Mouse (Mus musculus) forebrain, embryonic 16.5 days (tissue): ENCODE results near the gene Mto1. TPM values are rescaled to one million over a fixed set of nuclear protein-coding genes. Genes with fewer than 3 reads are reported as not detected.
"Not testable (repeated sequence)": the region's sequence is repeated elsewhere in the genome, so short reads cannot be mapped to it uniquely, and the experiment has no call there.

ENCODE experiments used
- ATAC-seq: fragments of 200-750 bp; cut with Nextera tagmentation; 2 replicates; pipeline ENCODE4 v1.8.0; 2017; ENCODE audit warnings: mild to moderate bottlenecking, moderate library complexity
- H3K27ac ChIP-seq: fragments of 300-500 bp; sonication (generic); 2 replicates; pipeline ENCODE4 v1.5.1; 2014; ENCODE audit warnings: low read length, control low read depth
- H3K27me3 ChIP-seq: fragments of 300-500 bp; sonication (generic); replicated peaks from 2 replicates; pipeline ENCODE4 v1.6.1; 2014; ENCODE audit warnings: low read length; ENCODE audit not compliant: control insufficient read depth, insufficient read depth
- H3K36me3 ChIP-seq: fragments of 300-500 bp; sonication (generic); 2 replicates; pipeline ENCODE4 v1.6.1; 2014; ENCODE audit not compliant: control insufficient read depth, insufficient read depth
- H3K4me1 ChIP-seq: fragments of 300-500 bp; sonication (generic); replicated peaks from 2 replicates; pipeline ENCODE4 v1.6.1; 2014; ENCODE audit warnings: low read length; ENCODE audit not compliant: control insufficient read depth, insufficient read depth
- H3K4me2 ChIP-seq: fragments of 300-500 bp; sonication (generic); 2 replicates; pipeline ENCODE4 v1.6.1; 2014; ENCODE audit warnings: mild to moderate bottlenecking, low read length, control low read depth
- H3K4me3 ChIP-seq: fragments of 300-500 bp; sonication (generic); replicated peaks from 2 replicates; pipeline ENCODE4 v1.5.1; 2014; ENCODE audit warnings: mild to moderate bottlenecking, low read length, control low read depth
- H3K9ac ChIP-seq: fragments of 300-500 bp; sonication (generic); replicated peaks from 2 replicates; pipeline ENCODE4 v1.6.1; 2014; ENCODE audit warnings: low read depth, low read length, control low read depth
- H3K9me3 ChIP-seq: fragments of 300-500 bp; sonication (generic); 2 replicates; pipeline ENCODE4 v1.6.1; 2016; ENCODE audit warnings: low read length; ENCODE audit not compliant: control insufficient read depth
- WGBS: fragments of 180-500 bp; shearing (Covaris S2); extraction: QIAGEN DNeasy Blood & Tissue Kit; methylation state at CpG from one replicate; pipeline ENCODE4 v1.1.7; 2014; 5-methylcytosine and 5-hydroxymethylcytosine counted together
- polyA plus RNA-seq: library from polyadenylated mRNA; unstranded; fragments of >200 nt; fragmentation: Nextera tagmentation; extraction: Ambion mirVana; gene quantifications from 2 replicates; pipeline ENCODE4 v1.2.1, GENCODE M21; 2015

Mto1 gene
- polyA plus RNA-seq, 1 experiment from 2014 or later, result 30.7 TPM

DNA sequence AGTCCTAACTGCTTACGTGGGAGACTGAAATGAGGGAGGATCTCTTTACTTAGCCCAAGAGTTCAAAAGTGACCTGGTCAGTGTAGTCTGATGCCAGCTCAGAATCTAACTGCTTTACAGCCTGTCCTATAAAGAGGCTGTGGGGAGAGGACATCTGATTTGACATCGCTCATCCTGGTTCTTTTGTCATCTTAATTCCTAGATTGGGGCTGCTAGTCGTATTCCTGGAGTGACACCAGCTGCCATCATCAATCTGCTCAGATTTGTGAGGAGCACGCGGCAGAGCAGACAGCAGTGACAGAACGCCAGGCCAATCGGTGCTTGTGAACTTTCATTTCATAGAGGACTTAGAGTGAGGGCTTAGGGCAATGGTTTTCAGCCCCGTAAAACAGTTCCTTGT, 25.6 kb downstream of the Mto1 start:
- H3K27ac ChIP-seq, result no peak overlapping the region; the same call in 1 of the 2 replicates
- 68% methylated on average over 8 of the region's 8 CpGs for WGBS
- no peak overlapping the region for H3K9ac ChIP-seq
- H3K9me3 ChIP-seq, result no peaks in the 10 kb centered on the region
- H3K27me3 ChIP-seq, result no peaks in the 10 kb centered on the region
- peaks cover 31% of the 10 kb centered on the region for H3K36me3 ChIP-seq
- H3K4me2 ChIP-seq, result no peak overlapping the region
- H3K4me3 ChIP-seq, result no peak overlapping the region
- peaks cover 11% of the 10 kb centered on the region for H3K4me1 ChIP-seq
- ATAC-seq, result no peak

- ATAC-seq, result no peak
- Histone ChIP-seq H3K9me3 (no peaks in the 10 kb centered on the region), H3K36me3 (peaks cover 28% of the 10 kb centered on the region), H3K4me3 (no peak overlapping the region), H3K27me3 (no peaks in the 10 kb centered on the region), H3K4me2 (no peak overlapping the region), H3K9ac (no peak overlapping the region), H3K27ac (no peak overlapping the region), H3K4me1 (peaks cover 18% of the 10 kb centered on the region)
- WGBS, result 84% methylated on average over 2 of the region's 2 CpGs
These were observed 26.3 kb downstream of the Mto1 start for GRCm38 (mm10) chr9:78474270-78474669.

GRCm38 (mm10) chr9:78474771-78475382, 26.9 kb downstream of the Mto1 start:
- no peak for ATAC-seq
- H3K4me3 ChIP-seq, result no peak overlapping the region
- H3K9ac ChIP-seq, result no peak overlapping the region
- H3K9me3 ChIP-seq, result no peaks in the 10 kb centered on the region
- no peak overlapping the region for H3K4me2 ChIP-seq
- H3K4me1 ChIP-seq, result peaks cover 23% of the 10 kb centered on the region
- WGBS, result 84% methylated on average over 5 of the region's 5 CpGs
- no peak overlapping the region for H3K27ac ChIP-seq
- peaks cover 30% of the 10 kb centered on the region for H3K36me3 ChIP-seq
- H3K27me3 ChIP-seq, result no peaks in the 10 kb centered on the region

DNA sequence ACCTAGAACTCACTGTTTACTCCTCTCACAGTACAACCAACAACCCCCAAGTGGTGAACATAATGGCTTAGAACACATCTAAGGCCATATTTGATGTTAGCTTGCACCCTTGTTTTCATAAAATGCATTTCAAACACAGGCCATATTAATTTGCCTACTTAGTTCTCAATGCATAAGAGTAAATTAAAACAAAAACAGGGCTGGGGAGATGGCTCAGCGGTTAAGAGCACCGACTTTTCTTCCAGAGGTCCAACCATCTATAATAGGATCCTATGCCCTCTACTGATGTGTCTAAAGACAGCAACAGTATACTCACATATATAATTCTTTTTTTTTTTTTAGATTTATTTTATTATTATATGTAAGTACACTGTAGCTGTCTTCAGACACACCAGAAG, 27.4 kb downstream of the Mto1 start:
- Histone ChIP-seq H3K27ac (no peak overlapping the region), H3K9ac (no peak overlapping the region), H3K27me3 (no peaks in the 10 kb centered on the region), H3K9me3 (no peaks in the 10 kb centered on the region), H3K36me3 (peaks cover 30% of the 10 kb centered on the region), H3K4me3 (no peak overlapping the region), H3K4me2 (no peak overlapping the region), H3K4me1 (peaks cover 23% of the 10 kb centered on the region)
- 90% methylated on average over 2 of the region's 2 CpGs for WGBS
- no peak for ATAC-seq

DNA sequence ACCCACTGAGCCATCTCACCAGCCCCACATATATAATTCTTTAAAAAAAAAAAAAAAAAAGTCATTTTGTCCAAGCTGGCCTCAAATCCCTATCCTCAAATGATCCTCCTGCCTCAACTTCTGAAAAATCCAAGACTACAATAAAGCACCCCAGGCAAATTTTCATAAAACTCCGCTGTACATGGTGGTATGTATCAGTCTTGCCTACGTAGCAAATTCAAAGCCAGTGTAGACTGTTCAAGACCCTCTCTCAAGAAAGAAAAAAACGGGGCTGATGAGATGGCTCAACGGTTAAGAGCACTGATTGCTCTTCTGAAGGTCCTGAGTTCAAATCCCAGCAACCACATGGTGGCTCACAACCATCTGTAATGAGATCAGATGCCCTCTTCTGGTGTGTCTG, 27.9 kb downstream of the Mto1 start:
- Histone ChIP-seq H3K27ac (no peak overlapping the region), H3K4me2 (no peak overlapping the region), H3K9ac (no peak overlapping the region), H3K27me3 (no peaks in the 10 kb centered on the region), H3K4me1 (peaks cover 23% of the 10 kb centered on the region), H3K4me3 (no peak overlapping the region), H3K36me3 (peaks cover 26% of the 10 kb centered on the region), H3K9me3 (no peaks in the 10 kb centered on the region)
- ATAC-seq, result peak; percentile 8; the same call in 1 of the 2 replicates
- WGBS, result 85% methylated on average over 4 of the region's 4 CpGs

- Histone ChIP-seq H3K4me1 (peaks cover 23% of the 10 kb centered on the region), H3K4me2 (no peak overlapping the region), H3K4me3 (no peak overlapping the region), H3K36me3 (peaks cover 25% of the 10 kb centered on the region), H3K27me3 (no peaks in the 10 kb centered on the region), H3K27ac (0 out of 2 replicates have a peak overlapping the region, but pooled peaks have one; percentile 4), H3K9me3 (no peaks in the 10 kb centered on the region), H3K9ac (no peak overlapping the region)
- WGBS, result 7% methylated on average over 1 of the region's 1 CpGs
- ATAC-seq, result no peak
These were observed 28.6 kb downstream of the Mto1 start for GRCm38 (mm10) chr9:78476531-78477020.

DNA sequence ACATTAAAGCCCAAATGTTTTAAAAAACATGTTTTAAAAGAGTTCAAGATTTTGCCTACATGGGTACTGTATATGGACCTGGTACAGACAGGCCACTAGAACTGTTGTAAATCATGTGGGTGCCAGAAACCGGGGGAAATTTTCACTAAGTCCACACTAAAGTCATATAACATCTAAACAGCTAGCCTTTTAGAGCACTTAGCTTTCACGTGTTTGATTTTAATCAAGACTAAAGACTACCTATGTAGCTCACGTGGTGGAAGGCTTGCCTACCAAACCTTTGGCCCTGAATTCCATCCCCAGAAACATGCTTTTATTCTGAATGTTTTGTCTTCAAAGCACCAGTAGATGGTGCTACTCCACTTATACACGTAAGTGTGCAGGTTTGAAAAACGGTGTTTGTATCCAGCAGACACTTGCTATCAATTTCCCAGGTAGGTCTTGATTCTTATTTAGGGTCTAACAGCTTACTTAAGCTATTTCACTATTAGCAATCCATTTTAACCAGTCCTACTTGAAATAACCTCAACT, 29.1 kb downstream of the Mto1 start:
- H3K36me3 ChIP-seq, result peaks cover 25% of the 10 kb centered on the region
- H3K9me3 ChIP-seq, result no peaks in the 10 kb centered on the region
- H3K4me2 ChIP-seq, result no peak overlapping the region
- ATAC-seq, result no peak
- no peak overlapping the region for H3K9ac ChIP-seq
- 3% methylated on average over 5 of the region's 5 CpGs for WGBS
- H3K4me3 ChIP-seq, result no peak overlapping the region
- H3K27me3 ChIP-seq, result no peaks in the 10 kb centered on the region
- peaks cover 23% of the 10 kb centered on the region for H3K4me1 ChIP-seq
- no peak overlapping the region for H3K27ac ChIP-seq

DNA sequence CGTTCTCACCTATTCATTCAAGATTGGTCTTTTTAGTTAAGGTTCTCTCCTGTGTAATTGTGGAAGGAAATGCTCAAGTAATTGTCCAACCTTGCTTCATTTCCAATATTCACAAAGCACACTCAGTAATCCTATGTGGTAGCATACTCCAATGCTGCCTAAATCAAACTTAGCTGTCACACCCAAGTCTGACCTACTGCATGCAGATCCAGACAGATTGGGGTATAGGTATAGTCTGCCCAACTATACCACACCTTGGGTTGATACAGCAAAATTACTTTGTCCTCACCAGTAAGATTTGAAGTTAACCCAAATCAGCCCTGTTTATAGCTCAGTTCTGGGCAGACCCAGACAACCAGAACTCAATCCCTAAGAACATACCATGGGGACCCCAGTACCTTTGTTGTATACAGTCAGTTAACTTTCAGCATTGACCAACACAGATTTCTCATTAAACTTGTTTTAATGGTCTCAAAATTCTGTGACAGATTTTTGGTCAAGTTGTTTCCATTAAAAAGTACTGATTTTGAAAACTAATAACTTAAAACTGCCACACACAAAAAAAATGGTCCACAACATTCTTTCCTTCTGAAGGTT, 30.1 kb downstream of the Mto1 start:
- H3K4me2 ChIP-seq, H3K9me3 ChIP-seq, H3K27ac ChIP-seq, H3K4me3 ChIP-seq, H3K9ac ChIP-seq, H3K27me3 ChIP-seq, ATAC-seq: not testable (repeated sequence)
- Histone ChIP-seq H3K4me1 (peaks cover 29% of the 10 kb centered on the region), H3K36me3 (peaks cover 25% of the 10 kb centered on the region)
- WGBS, result 22% methylated on average over 1 of the region's 1 CpGs

DNA sequence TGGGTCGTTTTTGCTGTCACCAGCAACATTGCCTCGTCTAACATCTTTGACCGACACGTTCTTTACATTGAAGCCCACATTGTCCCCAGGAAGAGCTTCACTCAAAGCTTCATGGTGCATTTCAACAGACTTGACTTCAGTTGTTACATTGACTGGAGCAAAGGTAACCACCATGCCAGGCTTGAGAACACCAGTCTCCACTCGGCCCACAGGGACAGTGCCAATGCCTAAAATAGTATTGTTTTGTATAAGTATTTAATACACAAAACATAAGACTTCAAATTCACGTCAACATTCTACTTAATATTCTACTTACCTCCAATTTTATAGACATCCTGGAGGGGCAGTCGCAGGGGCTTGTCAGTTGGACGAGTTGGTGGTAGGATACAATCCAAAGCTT, 31.3 kb downstream of the Mto1 start:
- WGBS, result 17% methylated on average over 8 of the region's 8 CpGs
- not testable (repeated sequence) for H3K9me3 ChIP-seq, ATAC-seq, H3K27me3 ChIP-seq, H3K27ac ChIP-seq
- Histone ChIP-seq H3K4me1 (peaks cover 29% of the 10 kb centered on the region), H3K9ac (peak overlapping the region; percentile 29; the same call in 1 of the 2 replicates), H3K4me2 (peak overlapping the region; percentile 68), H3K36me3 (peaks cover 22% of the 10 kb centered on the region), H3K4me3 (peak overlapping the region; percentile 30)
